Mouse (Mus musculus) common myeloid progenitor, adult 5-6 weeks (primary cell): ENCODE results near the gene Ntan1. TPM values are rescaled to one million over a fixed set of nuclear protein-coding genes. Genes with fewer than 3 reads are reported as not detected.
"Not testable (repeated sequence)": the region's sequence is repeated elsewhere in the genome, so short reads cannot be mapped to it uniquely, and the experiment has no call there.

Source experiments
- ATAC-seq: replicated peaks from 2 replicates; pipeline ENCODE4 v1.8.0; 2016; ENCODE audit warnings: low read depth, mild to moderate bottlenecking, moderate TSS enrichment, inconsistent platforms; ENCODE audit not compliant: poor library complexity, severe bottlenecking
- total RNA-seq: library from RNA; stranded (forward); fragments of 200-1000, 187-1606 nt; gene quantifications from 2 replicates; pipeline ENCODE4 v1.2.3, GENCODE M21; 2017

The Ntan1 gene
- total RNA-seq, 1 experiment from 2014 or later = 53.0 TPM

DNA sequence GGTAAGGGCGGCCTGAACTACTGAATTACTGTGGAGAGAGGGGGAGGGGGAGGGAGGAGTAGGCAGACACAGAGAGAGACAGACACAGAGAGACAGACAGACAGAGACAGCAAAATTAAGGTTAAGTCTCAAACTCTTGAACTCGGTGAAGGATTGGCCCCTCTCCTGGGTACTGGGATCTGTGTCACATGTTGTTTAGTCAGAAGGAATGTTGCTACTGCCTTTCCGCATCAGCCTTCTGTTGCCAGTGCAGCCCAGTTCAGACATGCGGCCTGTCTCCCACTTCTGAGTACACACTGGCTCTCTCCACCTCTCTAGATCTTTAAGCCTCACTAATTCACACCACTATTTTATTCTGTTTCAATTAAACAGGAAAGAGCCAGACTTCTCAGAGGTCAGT lies 7.9 kb downstream of the Ntan1 start:
- no peak for ATAC-seq

- no peak for ATAC-seq
These were observed 11.8 kb downstream of the Ntan1 start for GRCm38 (mm10) chr16:13830444-13830843.

DNA sequence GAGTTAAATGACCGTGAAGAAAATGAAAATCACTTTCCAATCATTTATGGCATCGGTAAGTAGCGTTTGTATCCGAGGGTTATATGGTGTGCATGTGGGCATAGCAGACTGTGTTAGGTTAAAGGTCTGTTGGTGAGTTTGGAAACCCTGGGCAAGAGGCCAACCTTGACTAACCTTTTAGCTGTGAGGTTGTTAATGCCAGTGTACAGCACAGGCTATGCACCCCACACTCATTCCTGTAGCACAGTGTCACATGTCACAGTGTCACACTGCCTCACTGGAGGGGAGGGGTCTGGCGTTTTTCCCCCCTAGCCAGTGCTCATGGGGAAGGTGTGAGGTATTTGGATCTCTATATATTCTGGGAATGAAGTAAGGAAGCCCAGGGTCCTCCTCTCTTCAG lies 13.0 kb downstream of the Ntan1 start:
- ATAC-seq = no peak

DNA sequence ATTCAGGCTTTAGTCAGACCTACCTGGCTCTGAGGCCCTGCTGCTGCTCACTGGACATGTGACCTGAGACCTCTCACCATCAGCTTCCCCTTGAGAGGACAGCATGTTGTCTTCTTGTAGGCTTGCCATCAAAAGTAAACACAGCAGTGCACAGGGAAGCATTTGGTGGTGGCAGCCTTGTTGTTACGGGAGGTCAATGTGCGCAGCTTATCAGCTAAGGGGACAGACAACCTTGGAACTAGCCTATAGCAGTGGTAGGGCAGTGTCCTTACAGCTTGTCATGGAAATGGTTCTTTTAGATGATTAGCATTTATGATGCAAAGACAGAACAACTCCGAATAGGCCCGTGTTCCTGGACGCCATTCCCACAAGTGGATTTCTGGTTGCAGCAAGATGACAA lies 15.7 kb downstream of the Ntan1 start:
- no peak for ATAC-seq

DNA sequence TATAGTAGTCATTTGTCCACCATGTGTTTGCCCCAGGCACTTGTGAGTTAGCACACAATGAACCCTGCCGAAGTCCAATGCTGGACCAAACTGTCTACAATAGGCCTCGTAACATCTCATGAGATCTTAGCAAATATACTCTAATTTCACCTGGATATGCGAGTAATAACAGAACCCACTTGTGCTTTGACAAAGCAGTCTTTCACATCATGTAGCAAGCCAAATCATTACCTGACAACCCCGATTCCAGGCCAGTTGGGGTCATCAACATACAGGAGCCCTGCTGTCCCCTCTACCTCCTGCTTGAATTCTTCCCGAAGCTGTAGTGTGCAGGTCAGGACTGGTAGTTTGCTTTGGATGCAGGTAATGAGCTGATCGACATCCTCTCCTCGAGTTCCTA lies 21.4 kb downstream of the Ntan1 start:
- no peak for ATAC-seq

GRCm38 (mm10) chr16:13840956-13841355 lies 22.3 kb downstream of the Ntan1 start:
- ATAC-seq = no peak

DNA sequence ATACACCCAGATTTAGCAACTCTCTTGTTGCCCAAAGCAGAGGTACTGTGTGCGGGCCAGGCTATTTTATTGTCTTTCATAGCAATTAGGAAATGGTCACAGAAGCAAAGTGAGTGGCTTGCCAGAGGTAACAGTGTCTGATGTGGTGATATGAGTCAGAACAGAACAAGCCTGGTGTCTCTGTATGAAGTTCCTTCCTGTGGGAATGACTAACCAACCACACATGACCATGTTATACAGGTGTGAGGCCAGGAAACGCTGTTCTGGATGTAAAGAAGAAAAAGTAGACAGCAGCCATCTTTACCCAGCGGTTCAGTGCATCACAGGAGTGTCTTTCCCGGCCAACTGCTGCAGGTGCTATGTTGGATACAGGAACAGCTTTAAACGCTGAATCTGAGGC lies 26.4 kb downstream of the Ntan1 start:
- no peak for ATAC-seq

DNA sequence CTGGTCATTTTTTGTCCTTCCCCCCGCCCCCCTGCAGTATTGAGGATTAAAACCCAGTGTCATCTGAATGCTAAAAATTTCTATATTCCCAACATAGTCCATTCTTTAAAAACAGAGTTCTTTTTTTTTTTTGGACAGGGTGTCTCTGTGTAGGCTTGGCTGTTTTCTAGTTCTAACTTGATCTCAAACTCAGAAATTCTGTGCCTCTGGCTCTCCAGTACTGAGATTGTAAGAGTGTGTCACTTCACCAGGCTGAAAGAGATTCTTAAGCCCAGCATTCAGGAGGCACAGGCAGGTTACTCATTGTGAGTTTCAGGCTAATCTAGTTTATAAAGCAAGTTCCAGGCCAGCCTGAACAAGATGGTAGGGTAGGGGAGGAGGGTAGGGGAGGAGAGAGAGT lies 28.0 kb downstream of the Ntan1 start:
- no peak for ATAC-seq

- ATAC-seq = peak; percentile 84
These were observed 29.7 kb downstream of the Ntan1 start for GRCm38 (mm10) chr16:13848310-13848709.

- ATAC-seq = no peak
These were observed 32.8 kb downstream of the Ntan1 start for GRCm38 (mm10) chr16:13851446-13851845.

DNA sequence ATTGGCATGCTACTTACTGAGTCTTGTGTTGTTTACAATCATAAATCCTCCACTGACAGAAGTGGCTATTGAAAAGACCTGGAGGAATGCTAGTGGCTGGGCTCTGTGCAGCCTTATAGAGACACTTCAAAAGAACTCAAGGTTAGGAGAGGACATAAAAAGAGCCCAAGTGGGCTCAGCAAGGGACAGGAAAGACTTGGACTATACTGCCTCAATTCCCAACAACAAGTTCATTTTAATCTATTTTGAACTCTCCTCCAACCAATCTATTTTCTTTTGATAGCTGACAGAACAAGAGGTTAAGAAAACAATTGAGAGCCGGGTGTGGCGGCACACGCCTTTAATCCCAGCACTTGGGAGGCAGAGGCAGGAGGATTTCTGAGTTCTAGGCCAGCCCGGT lies 35.2 kb downstream of the Ntan1 start:
- no peak for ATAC-seq

DNA sequence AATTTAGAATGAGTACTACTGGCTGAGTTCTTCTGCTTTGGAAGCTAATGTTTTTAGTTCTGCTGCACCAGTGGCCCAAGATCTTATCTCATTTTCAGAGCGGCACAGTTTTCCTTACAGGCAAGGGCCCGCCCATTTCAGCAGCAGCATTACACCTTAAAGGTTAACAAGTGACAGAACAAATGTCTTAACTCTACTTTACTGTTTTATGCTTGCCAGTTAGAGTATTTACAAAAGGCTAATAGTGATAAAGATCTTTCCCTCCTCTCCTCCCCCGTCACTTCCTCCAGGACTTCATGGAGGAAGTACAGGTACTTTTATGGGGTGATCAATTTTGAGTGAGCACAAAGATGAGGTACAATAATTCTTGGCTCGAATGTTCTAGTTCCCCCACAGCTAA lies 47.4 kb downstream of the Ntan1 start:
- ATAC-seq = no peak

GRCm38 (mm10) chr16:13866616-13867015 lies 48.0 kb downstream of the Ntan1 start:
- ATAC-seq = no peak

GRCm38 (mm10) chr16:13867406-13867805 lies 48.8 kb downstream of the Ntan1 start:
- ATAC-seq = not testable (repeated sequence)

DNA sequence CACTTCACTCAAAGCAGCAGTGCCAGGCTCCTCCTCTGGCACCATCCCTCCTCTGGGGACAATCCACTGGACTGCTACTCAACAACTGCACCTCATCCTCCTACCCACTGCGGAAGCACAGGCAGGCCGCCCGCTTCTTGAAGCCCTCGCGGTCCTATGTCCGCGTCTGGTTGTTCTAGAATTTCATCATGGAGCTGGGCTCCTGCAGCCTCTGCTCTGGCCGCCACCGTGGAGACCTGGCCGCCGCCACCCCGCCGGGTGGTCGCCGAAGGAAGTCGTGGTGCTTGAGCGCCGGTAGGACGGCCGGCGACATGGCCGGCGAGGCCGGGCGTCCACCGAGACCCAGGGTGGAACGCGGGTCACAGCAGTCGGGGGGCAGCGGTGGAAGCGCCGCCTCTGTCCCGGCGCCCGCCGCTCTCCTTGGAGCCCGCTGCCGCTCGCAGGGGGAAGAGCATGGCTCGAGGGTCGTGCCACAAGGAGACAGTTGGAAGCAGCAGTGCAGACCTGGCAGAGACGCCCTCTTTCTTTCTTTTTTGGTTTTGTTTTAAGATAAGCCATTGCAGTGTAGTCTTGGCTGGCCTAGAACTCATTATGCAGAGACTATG lies 49.4 kb downstream of the Ntan1 start:
- no peak for ATAC-seq

GRCm38 (mm10) chr16:13875483-13875882 lies 56.8 kb downstream of the Ntan1 start:
- ATAC-seq = no peak

- ATAC-seq = no peak
These were observed 64.6 kb downstream of the Ntan1 start for GRCm38 (mm10) chr16:13883094-13883774.

Other genes starting within 250 kb of the Ntan1 start
- gene Parn, start 150.7 kb upstream of the Ntan1 start, total RNA-seq = 57.2 and 72.2 TPM in 2 replicates
- 42.0 and 55.5 TPM in 2 replicates for gene Bfar, start 147.0 kb upstream of the Ntan1 start, total RNA-seq
- gene 3110001I22Rik, start 146.9 kb upstream of the Ntan1 start, total RNA-seq = 12.2 and 18.5 TPM in 2 replicates
- not detected in 2 replicates for gene Pla2g10, start 87.9 kb upstream of the Ntan1 start, total RNA-seq
- gene Rrn3, start 38.1 kb upstream of the Ntan1 start, total RNA-seq = 52.6 and 58.4 TPM in 2 replicates
- gene Pdxdc1, start 84.3 kb downstream of the Ntan1 start, total RNA-seq = 74.9 and 85.5 TPM in 2 replicates
- 0.78 and 0.87 TPM in 2 replicates for gene Mpv17l, start 84.3 kb downstream of the Ntan1 start, total RNA-seq
- not detected in 2 replicates for gene 2900011O08Rik, start 167.8 kb downstream of the Ntan1 start, total RNA-seq
- gene Ifitm7, start 168.0 kb downstream of the Ntan1 start, total RNA-seq = 1.3 and 3.3 TPM in 2 replicates